Mouse (Mus musculus) ES-E14 (cell line): ENCODE measurements at regions not wholly inside any gene's neighbourhood (a gene's known extent, or its start where the extent isn't known, plus 50 kb on each side); places are given as distances from the start of the nearest gene placed in this dataset.

Experiments used
- DNase-seq: peaks from one replicate; pipeline ENCODE4 v3.0.0-alpha.2; 2013; ENCODE audit warnings: low read depth, low spot score
- H3K27ac ChIP-seq: 2 replicates; pipeline ENCODE4 v1.5.1; 2012; ENCODE audit warnings: low read depth, mild to moderate bottlenecking, low read length, moderate library complexity, mixed read lengths; ENCODE audit not compliant: poor library complexity, insufficient read depth, severe bottlenecking
- H3K36me3 ChIP-seq: 2 replicates; pipeline ENCODE4 v1.6.1; 2012; ENCODE audit warnings: mild to moderate bottlenecking, low read length, moderate library complexity, mixed read lengths; ENCODE audit not compliant: control insufficient read depth, poor library complexity, insufficient read depth, severe bottlenecking
- H3K4me1 ChIP-seq, 2 experiments: fragments of 150-350 bp in 1 of 2; sonication (generic) in 1 of 2; 2 replicates each; pipeline ENCODE4 v1.6.1; 2012; ENCODE audit warnings: low read length in 2 of 2, mild to moderate bottlenecking in 1 of 2, mixed read lengths in 1 of 2; ENCODE audit not compliant: control insufficient read depth in 2 of 2, insufficient read depth in 2 of 2, poor library complexity in 1 of 2
- H3K4me3 ChIP-seq, 2 experiments: fragments of 150-350 bp in 1 of 2; sonication (generic) in 1 of 2; 2 replicates each; pipeline ENCODE4 v1.5.1; 2012; ENCODE audit warnings: low read length in 2 of 2, low read depth in 1 of 2, mild to moderate bottlenecking in 1 of 2, mixed read lengths in 1 of 2; ENCODE audit not compliant: insufficient read depth in 1 of 2, poor library complexity in 1 of 2, severe bottlenecking in 1 of 2
- H3K9ac ChIP-seq: 2 replicates; pipeline ENCODE4 v1.6.1; 2012; ENCODE audit warnings: low read depth, mild to moderate bottlenecking, low read length, mixed read lengths; ENCODE audit not compliant: poor library complexity, insufficient read depth, severe bottlenecking
- H3K9me3 ChIP-seq: fragments of 150-350 bp; sonication (generic); 2 replicates; pipeline ENCODE4 v1.6.1; 2012; ENCODE audit warnings: low read depth, mild to moderate bottlenecking, low read length; ENCODE audit not compliant: control insufficient read depth, insufficient read depth
- CHD2 ChIP-seq: IDR thresholded peaks from 2 replicates; pipeline ENCODE4 v1.6.1; 2014; ENCODE audit warnings: mild to moderate bottlenecking, low read depth, low read length, inconsistent platforms
- HCFC1 ChIP-seq: IDR thresholded peaks from 2 replicates; pipeline ENCODE4 v1.6.1; 2012; ENCODE audit warnings: low read length, inconsistent platforms, borderline replicate concordance; ENCODE audit not compliant: insufficient read depth
- MAFK ChIP-seq: IDR thresholded peaks from 2 replicates; pipeline ENCODE4 v1.6.1; 2014; ENCODE audit warnings: mild to moderate bottlenecking, low read depth, low read length, inconsistent platforms; ENCODE audit not compliant: insufficient read depth
- ZC3H11A ChIP-seq: IDR thresholded peaks from 2 replicates; pipeline ENCODE4 v1.6.1; 2012; ENCODE audit warnings: low read depth, mild to moderate bottlenecking, inconsistent platforms, low read length, borderline replicate concordance
- ZNF384 ChIP-seq: IDR thresholded peaks from 2 replicates; pipeline ENCODE4 v1.6.1; 2012; ENCODE audit warnings: low read depth, low read length, inconsistent platforms
- in situ Hi-C, 2 experiments: fragments of 600-800 bp; cut with MboI; formaldehyde crosslinking; loops; one replicate each; pipeline ENCODE4 v1.15.1; 2025; ENCODE audit warnings: low sequenced_read_pairs in 2 of 2, inconsistent platforms in 1 of 2; ENCODE audit not compliant: unreplicated experiment in 2 of 2

DNA sequence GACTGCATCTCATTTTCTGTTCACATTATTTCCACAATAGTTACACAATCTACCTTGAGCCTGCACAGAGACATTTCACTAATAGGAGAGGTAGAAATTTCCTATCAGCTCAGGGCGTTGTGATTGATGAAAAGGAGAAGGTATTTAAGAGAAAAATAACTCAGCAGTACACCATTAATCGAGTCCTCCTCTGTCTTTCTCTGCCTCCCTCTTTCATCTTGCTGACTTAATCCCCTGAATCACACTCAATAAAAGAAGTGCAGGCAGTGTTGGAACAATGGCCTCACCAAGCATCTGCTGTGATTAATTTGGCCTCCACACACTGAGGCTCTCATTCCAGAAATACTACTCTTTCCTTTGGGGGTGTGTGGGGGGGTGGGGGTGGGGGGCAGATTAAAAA, 133.9 kb upstream of the Eci2 start:
- Histone ChIP-seq H3K9ac (no peak overlapping the region), H3K9me3 (no peaks in the 10 kb centered on the region), H3K4me3 (no peak overlapping the region), H3K4me1 (no peaks in the 10 kb centered on the region), H3K36me3 (no peaks in the 10 kb centered on the region), H3K27ac (no peak overlapping the region)
- TF ChIP-seq ZNF384 (no peak), MAFK (no peak), CHD2 (no peak), HCFC1 (no peak), ZC3H11A (no peak)
- DNase-seq, result no peak
- in situ Hi-C loops, result no loop called here

DNA sequence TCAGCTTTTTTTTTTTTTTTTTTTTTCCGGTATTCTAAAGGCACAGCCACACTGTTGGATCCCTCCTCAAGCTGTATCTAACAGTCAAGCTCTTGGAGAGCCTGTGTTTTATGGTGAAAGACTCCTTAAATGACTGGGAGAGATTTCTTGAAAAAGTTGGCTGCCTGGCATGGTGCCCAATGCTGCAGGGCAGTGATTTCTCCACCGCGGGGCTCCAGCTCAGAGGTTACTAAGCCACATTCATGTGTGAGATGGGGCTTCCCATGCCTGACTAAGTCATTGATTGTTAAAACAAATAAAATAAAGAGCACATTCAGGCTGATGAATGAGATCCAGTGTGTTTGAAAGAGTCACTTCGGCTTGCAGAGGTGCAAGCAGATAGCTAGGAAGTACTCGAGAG, 139.2 kb upstream of the Eci2 start:
- H3K36me3 ChIP-seq, result no peaks in the 10 kb centered on the region
- no peaks in the 10 kb centered on the region for H3K9me3 ChIP-seq
- H3K27ac ChIP-seq, result no peak overlapping the region
- TF ChIP-seq CHD2 (no peak), HCFC1 (no peak), MAFK (no peak), ZC3H11A (no peak), ZNF384 (no peak)
- no peaks in the 10 kb centered on the region for H3K4me1 ChIP-seq
- in situ Hi-C loops, result no loop called here
- H3K4me3 ChIP-seq, result no peak overlapping the region
- H3K9ac ChIP-seq, result no peak overlapping the region
- DNase-seq, result no peak

DNA sequence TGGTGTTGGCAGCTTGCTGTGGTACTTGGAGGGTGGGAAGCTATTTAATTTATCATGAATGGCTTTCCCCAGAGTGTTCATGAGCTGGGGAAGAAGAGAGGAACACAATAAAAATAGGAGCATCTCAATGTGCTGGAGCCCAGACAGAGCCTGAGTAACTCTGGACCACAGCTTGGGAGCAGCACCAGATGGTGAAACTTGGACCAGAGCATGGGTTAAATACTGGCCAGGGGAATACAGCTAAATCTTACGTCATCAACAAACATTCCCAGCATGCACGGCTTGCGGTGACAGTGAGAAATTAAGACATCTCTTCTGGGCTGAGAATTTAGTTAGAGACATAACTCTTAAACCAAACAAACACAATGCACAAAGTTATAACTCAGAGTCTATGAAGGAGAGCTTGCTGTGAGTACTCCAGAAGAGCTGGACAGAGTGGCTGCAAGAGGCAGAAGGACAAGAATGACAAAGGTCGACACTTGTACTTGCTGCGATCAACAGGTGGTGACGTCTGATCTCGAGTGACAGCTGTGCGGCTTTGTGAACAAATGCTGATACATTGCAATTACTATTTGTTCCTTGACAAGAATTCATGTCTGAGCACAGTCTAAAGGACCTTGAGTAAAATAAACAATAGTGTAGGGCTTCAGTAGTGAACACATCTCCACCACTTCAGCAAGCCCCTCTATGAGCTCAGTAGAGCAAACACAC, 140.1 kb upstream of the Eci2 start:
- no peak overlapping the region for H3K27ac ChIP-seq
- TF ChIP-seq ZNF384 (no peak), CHD2 (no peak), HCFC1 (no peak), ZC3H11A (no peak)
- no peak for DNase-seq
- in situ Hi-C loops, result no loop called here
- no peak overlapping the region for H3K4me3 ChIP-seq
- H3K4me1 ChIP-seq, result no peaks in the 10 kb centered on the region
- no peaks in the 10 kb centered on the region for H3K36me3 ChIP-seq
- no peaks in the 10 kb centered on the region for H3K9me3 ChIP-seq
- no peak overlapping the region for H3K9ac ChIP-seq

DNA sequence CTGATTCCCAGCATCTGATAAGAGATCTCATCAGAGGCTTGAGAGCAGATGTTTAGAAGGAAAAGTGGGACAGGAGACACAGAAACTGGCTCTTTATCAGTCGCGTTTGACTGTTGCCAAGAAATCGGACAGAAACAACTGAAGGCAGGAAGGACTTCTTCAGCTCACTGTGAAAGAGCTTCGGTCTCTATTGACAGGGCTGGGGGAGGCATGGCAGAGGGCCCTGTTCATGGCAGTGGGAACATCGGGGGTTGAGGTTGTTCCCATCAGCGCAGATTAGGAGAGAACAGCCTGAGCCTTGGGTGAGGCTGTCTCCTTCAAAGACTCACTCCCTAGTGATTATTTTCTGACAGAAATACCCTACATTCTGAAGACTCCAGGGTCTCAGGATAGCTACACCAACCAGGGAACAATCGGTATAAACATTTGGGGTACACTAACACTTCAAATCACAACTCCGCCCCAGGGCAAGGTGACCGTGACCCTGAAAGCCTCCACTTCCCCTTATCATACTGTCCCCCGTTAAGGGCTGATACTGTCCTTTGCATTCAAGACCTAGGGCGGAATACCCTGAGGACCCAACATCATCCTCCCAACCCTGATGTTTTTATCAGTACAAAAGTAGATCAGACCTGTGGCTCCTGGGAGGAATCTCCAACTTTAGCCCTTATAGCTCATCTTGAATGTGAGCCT, 144.8 kb upstream of the Eci2 start:
- no peaks in the 10 kb centered on the region for H3K4me1 ChIP-seq
- no peaks in the 10 kb centered on the region for H3K9me3 ChIP-seq
- TF ChIP-seq ZC3H11A, result no peak
- TF ChIP-seq MAFK, result no peak
- TF ChIP-seq ZNF384, result no peak
- no peak for TF ChIP-seq HCFC1
- no peak for TF ChIP-seq CHD2
- no peak overlapping the region for H3K9ac ChIP-seq
- H3K4me3 ChIP-seq, result no peak overlapping the region
- H3K27ac ChIP-seq, result no peak overlapping the region
- no peak for DNase-seq
- no peaks in the 10 kb centered on the region for H3K36me3 ChIP-seq
- in situ Hi-C loops, result no loop called here
